Mouse (Mus musculus) cerebellum, adult 2 months (tissue): ENCODE data around the gene BC028528. TPM values are rescaled to one million over a fixed set of nuclear protein-coding genes. Genes with fewer than 3 reads are reported as not detected.
A peak's percentile ranks its signal among the peaks of the same experiment; 100 is the strongest.

Experiments used
- DNase-seq, 2 experiments: peaks; one replicate each; pipeline ENCODE4 v3.0.0; 2021
- H3K27ac ChIP-seq: fragments of 200-500 bp; 2 replicates; pipeline ENCODE4 v1.5.1; 2012; ENCODE audit warnings: low read length, control low read depth, inconsistent platforms; ENCODE audit not compliant: insufficient read depth
- H3K27me3 ChIP-seq: fragments of 200-500 bp; 2 replicates; pipeline ENCODE4 v1.6.1; 2012; ENCODE audit warnings: inconsistent platforms, mild to moderate bottlenecking, low read length, moderate library complexity; ENCODE audit not compliant: control insufficient read depth, insufficient read depth
- H3K4me1 ChIP-seq: fragments of 200-500 bp; 2 replicates; pipeline ENCODE4 v1.6.1; 2011; ENCODE audit warnings: low read length; ENCODE audit not compliant: control insufficient read depth, insufficient read depth
- H3K4me3 ChIP-seq: fragments of 200-500 bp; replicated peaks from 2 replicates; pipeline ENCODE3; 2011; ENCODE audit warnings: mild to moderate bottlenecking, low read depth, low read length, control low read depth; ENCODE audit not compliant: insufficient read depth
- CTCF ChIP-seq: fragments of 200-500 bp; IDR thresholded peaks from 2 replicates; pipeline ENCODE4 v1.5.1; 2011; ENCODE audit warnings: low read depth, mild to moderate bottlenecking, control low read depth, low read length, moderate library complexity, borderline replicate concordance; ENCODE audit not compliant: insufficient read depth
- POLR2A ChIP-seq: fragments of 200-500 bp; IDR thresholded peaks from 2 replicates; pipeline ENCODE4 v1.6.1; 2011; ENCODE audit warnings: low read length, control low read depth, borderline replicate concordance; ENCODE audit not compliant: insufficient read depth
- WGBS: fragments of 180-500 bp; shearing (Covaris S2); methylation state at CpG from one replicate; pipeline ENCODE4 v1.1.7; 2018; 5-methylcytosine and 5-hydroxymethylcytosine counted together
- polyA plus RNA-seq: library from polyadenylated mRNA; depleted of rRNA; stranded (reverse); fragments of >200 nt; gene quantifications from 2 replicates; pipeline ENCODE4 v1.2.3, GENCODE M21; 2012

The BC028528 gene
- polyA plus RNA-seq, 1 experiment = 9.0 TPM

DNA sequence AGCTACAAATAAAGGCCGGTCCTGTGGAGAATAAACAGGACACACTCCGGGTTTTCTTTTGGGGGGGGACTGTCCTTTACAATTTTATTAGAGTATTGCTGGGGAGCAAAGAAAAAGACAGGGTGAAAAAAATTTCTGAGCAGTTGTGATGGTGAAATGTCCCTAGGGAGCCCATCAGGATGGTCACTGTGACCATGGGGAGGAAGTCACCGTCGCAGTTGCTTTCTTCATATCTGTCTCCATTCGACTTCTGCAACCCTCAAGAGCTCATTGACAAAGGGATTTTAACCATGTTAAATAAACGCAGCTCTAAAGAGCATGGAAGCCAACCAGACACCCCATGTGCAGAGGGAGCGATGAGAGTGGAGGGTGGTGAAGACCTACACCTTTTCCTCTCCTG, 25.0 kb upstream of the BC028528 start:
- TF ChIP-seq CTCF (no peak), POLR2A (no peak)
- H3K4me1 ChIP-seq = no peaks in the 10 kb centered on the region
- no peak overlapping the region for H3K4me3 ChIP-seq
- no peak overlapping the region for H3K27ac ChIP-seq
- 73% methylated on average over 7 of the region's 7 CpGs for WGBS
- H3K27me3 ChIP-seq = no peaks in the 10 kb centered on the region
- DNase-seq = no peak

DNA sequence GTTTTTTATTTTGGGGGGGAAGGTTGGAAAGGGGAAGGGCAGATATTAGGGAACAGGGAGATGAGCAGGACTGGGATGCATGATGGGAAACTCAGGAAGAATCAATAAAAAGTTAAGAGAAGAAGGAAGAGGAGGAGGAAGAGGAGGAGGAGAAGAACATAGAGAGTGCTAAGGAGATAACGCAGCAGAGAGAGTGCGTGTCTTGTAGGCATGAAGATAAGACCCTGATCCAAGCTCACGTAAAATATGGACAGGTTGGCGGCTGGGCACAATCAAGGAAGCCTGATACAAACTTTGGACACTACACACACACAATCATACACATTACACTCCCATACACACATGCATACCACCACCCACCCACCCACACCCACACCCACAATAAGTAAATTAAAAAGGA, 22.9 kb upstream of the BC028528 start:
- Histone ChIP-seq H3K4me3 (no peak overlapping the region), H3K4me1 (no peaks in the 10 kb centered on the region), H3K27ac (no peak overlapping the region), H3K27me3 (no peaks in the 10 kb centered on the region)
- TF ChIP-seq CTCF (no peak), POLR2A (no peak)
- 89% methylated on average over 4 of the region's 4 CpGs for WGBS
- DNase-seq = no peak

DNA sequence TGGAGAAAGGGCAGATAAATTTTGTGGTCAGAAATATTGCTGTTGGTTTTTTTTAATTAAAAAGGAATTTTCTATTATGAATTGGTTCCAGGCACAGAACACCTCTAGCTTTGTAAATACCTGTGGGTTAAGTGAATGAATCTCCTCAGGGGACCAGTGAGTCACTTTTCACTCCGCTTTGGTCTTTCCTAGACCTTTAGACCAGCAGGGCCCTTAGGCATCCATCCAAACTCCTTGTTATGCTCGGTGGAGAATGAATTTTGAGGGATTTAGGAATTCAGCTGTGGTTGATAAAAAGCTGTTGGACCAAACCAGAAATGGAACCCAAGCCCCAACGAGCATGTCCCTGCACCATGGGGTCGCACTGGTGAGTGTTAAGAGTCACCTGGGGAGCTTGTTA, 15.8 kb upstream of the BC028528 start:
- TF ChIP-seq POLR2A = no peak
- TF ChIP-seq CTCF = no peak
- 32% methylated on average over 4 of the region's 4 CpGs for WGBS

DNA sequence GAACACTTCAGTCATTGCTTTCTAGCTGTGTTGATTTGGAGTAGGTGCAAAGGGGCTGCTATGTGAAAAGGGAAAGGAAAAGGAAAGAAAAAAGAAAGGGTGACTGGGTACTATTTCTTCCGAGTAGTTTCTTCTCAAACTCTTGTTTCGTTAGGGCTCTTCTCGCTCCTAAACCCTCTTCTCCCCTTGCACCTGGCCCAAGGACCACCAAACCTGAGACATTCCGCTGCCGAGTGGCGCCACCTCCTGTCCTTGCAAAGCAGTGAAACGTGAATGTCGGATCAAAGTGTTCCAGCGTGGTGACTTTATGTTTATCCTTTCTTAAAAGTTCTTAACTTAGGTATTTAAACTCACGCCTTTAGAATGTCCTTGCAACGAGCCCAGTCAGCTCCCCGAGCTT, 15.1 kb upstream of the BC028528 start:
- H3K4me1 ChIP-seq = peaks cover 4% of the 10 kb centered on the region; the same call in 1 of the 2 replicates
- no peak for TF ChIP-seq POLR2A
- TF ChIP-seq CTCF = peak; percentile 85
- H3K4me3 ChIP-seq = peak overlapping the region; percentile 42
- 1% methylated on average over 12 of the region's 12 CpGs for WGBS
- no peak overlapping the region for H3K27ac ChIP-seq
- H3K27me3 ChIP-seq = no peaks in the 10 kb centered on the region
- DNase-seq = no peak

More for the DNA sequence above, 15.8 kb upstream of the BC028528 start:
- Histone ChIP-seq H3K27me3 (no peaks in the 10 kb centered on the region), H3K27ac (no peak overlapping the region), H3K4me1 (peaks cover 4% of the 10 kb centered on the region; the same call in 1 of the 2 replicates), H3K4me3 (no peak overlapping the region)
- DNase-seq = no peak

DNA sequence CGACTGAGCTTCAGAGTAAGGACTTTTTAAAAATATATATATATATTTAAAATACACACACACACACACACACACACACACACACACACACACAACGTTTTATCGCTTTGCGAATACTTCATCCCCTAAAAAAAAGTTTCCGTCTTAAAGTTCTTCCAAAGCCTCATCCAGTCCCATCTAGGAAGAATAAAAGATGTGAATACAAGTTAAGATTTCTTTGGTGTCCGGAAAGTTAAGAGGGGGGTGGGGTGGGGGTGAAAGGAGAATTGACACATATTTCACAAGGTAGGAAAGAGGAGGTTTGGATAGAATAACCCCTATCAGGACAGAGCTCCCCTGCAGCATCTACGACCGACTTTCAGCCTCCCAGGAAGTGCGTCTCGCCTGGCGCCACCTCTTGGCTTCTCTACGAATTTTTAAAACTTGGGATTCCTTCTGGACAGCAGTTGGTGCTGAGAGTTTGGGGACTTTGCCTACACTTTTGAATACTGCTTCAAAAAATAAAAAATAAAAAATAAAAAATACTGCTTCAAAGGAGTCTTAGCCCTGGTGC, 14.2 kb upstream of the BC028528 start:
- TF ChIP-seq CTCF = peak; percentile 55
- TF ChIP-seq POLR2A = no peak
- Histone ChIP-seq H3K27ac (no peak overlapping the region), H3K27me3 (no peaks in the 10 kb centered on the region), H3K4me3 (peak overlapping the region; percentile 12), H3K4me1 (peaks cover 4% of the 10 kb centered on the region; the same call in 1 of the 2 replicates)
- DNase-seq = no peak
- under 1% methylated on average over 12 of the region's 12 CpGs for WGBS

DNA sequence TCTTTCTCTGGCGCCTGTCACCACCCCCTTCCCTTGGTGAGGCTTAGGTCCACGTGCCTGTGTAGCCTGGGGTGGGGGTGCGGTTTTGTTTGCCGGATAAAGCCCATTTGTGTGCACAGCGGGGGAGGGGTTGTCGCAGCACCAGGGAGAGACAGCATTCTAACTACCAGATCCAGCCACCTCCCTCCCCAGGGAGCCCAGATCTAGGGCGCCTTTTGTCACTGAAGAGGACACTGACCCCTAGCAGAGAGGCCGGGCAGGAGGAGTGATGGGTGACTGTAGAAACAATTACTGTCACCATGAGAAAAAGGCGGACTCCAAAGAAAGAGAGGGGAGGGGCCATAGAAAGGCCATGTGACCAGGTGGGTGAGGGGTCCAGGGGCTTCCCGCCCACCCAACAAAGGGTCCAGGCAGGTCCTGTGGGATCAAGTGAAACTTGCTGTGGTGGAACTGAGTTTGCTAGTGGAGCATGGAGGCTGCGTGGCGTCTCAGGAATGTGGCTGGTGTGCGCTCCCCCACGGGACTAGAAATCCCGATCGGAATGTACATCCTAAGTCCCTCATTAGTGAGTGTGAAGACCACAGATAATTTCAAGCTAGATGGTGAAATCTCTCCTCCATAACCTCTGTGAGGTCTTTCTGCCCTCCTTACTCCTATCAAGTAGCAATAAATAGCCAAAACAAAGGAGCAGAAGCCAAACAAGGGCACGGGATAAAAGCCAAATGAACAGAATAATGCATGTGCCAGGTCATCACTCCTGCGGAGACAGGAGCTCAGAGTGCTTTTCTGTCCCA, 13.5 kb upstream of the BC028528 start:
- 1% methylated on average over 18 of the region's 18 CpGs for WGBS
- peak in 1 of 2 experiments; percentile 53 for DNase-seq
- TF ChIP-seq POLR2A (no peak), CTCF (no peak)
- Histone ChIP-seq H3K27ac (no peak overlapping the region), H3K4me1 (peaks cover 4% of the 10 kb centered on the region; the same call in 1 of the 2 replicates), H3K27me3 (no peaks in the 10 kb centered on the region), H3K4me3 (peak overlapping the region; percentile 4)

DNA sequence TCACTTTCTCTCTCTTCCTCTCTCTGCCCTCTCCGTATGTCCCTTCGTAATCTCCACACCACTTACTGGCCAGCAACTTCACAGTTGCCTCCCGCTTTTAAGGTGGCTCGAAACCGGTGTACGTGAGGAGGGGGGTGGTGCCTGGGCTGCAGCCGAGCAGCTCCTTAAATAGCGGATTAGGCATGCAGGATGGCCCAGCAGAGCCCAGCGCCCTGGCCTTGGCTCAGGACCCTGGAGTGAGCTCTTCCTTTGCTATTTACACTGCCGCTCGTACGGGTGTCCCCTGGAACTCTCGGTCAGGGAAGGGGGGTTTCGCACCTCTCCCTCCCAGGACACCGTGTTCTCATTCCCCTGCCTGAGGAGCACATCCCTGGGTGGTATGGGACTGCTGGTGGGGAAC, 12.8 kb upstream of the BC028528 start, which contains the start of gene Car14:
TSS of gene Car14 (minus strand) at position 124 of the 400 bp plus-strand sequence.
- peak within 1 kb of the TSS; percentile 34 for H3K4me3 ChIP-seq
- peak within 1 kb of the TSS; percentile 7; the same call in 1 of the 2 replicates for H3K27ac ChIP-seq
- H3K27me3 ChIP-seq = no peaks in the 10 kb centered on the region
- WGBS = 2% methylated on average over 15 of the region's 15 CpGs
- H3K4me1 ChIP-seq = peaks cover 4% of the 10 kb centered on the region; the same call in 1 of the 2 replicates
- no peak for TF ChIP-seq POLR2A
- no peak for TF ChIP-seq CTCF
- DNase-seq = no peak
